Mouse (Mus musculus) left cerebral cortex, postnatal 4 days (tissue): ENCODE data around the gene Lrrc36. TPM values are rescaled to one million over a fixed set of nuclear protein-coding genes. Genes with fewer than 3 reads are reported as not detected.

Source experiments
- total RNA-seq, 2 experiments: library from RNA; stranded (reverse); gene quantifications; 2 replicates each; pipeline ENCODE4 v1.2.3; 2021

The Lrrc36 gene
- total RNA-seq, 2 experiments from 2014 or later = 0.40 to 0.64 TPM

Other genes with a start within 250 kb of the Lrrc36 start
- gene Cbfb, start 242.9 kb upstream of the Lrrc36 start, total RNA-seq = 10 to 100 TPM; 39.0 to 47.0 TPM
- 10 to 100 TPM; 30.9 to 33.0 TPM for gene D230025D16Rik, start 188.4 kb upstream of the Lrrc36 start, total RNA-seq
- 1 to 10 TPM; 4.2 to 4.7 TPM for gene B3gnt9, start 158.4 kb upstream of the Lrrc36 start, total RNA-seq
- gene Tradd, start 149.0 kb upstream of the Lrrc36 start, total RNA-seq = 10 to 100 TPM in 1 of 2 experiments, 1 to 10 TPM in 1; 9.2 to 11.1 TPM
- gene Fbxl8, start 148.9 kb upstream of the Lrrc36 start, total RNA-seq = under 1 TPM; 0.60 to 0.84 TPM
- under 1 TPM; 0.28 to 0.50 TPM for gene Hsf4, start 143.8 kb upstream of the Lrrc36 start, total RNA-seq
- 1 to 10 TPM; 1.1 to 1.5 TPM for gene Nol3, start 137.4 kb upstream of the Lrrc36 start, total RNA-seq
- 100 to 1,000 TPM; 183 TPM for gene 4931428F04Rik, start 123.7 kb upstream of the Lrrc36 start, total RNA-seq
- gene Exoc3l, start 117.5 kb upstream of the Lrrc36 start, total RNA-seq = 1 to 10 TPM; 6.0 to 7.2 TPM
- 10 to 100 TPM; 33.7 to 33.8 TPM for gene E2f4, start 115.9 kb upstream of the Lrrc36 start, total RNA-seq
- gene Elmo3, start 108.0 kb upstream of the Lrrc36 start, total RNA-seq = 1 to 10 TPM in 1 of 2 experiments, under 1 TPM in 1; 0.85 to 1.1 TPM
- gene Lrrc29, start 87.3 kb upstream of the Lrrc36 start, total RNA-seq = 1 to 10 TPM; 4.0 to 5.0 TPM
- gene Tmem208, start 87.2 kb upstream of the Lrrc36 start, total RNA-seq = 10 to 100 TPM; 53.7 to 58.3 TPM
- gene Fhod1, start 65.6 kb upstream of the Lrrc36 start, total RNA-seq = 1 to 10 TPM; 2.8 to 3.6 TPM
- gene Slc9a5, start 64.7 kb upstream of the Lrrc36 start, total RNA-seq = 10 to 100 TPM; 32.6 to 37.0 TPM
- gene Plekhg4, start 40.3 kb upstream of the Lrrc36 start, total RNA-seq = 1 to 10 TPM; 5.4 to 8.3 TPM
- not detected for gene Kctd19, start 69 bp upstream of the Lrrc36 start, total RNA-seq
- 10 to 100 TPM; 67.5 to 67.6 TPM for gene Tppp3, start 58.0 kb downstream of the Lrrc36 start, total RNA-seq
- 10 to 100 TPM; 16.6 to 21.3 TPM for gene Zdhhc1, start 83.3 kb downstream of the Lrrc36 start, total RNA-seq
- not detected for gene Hsd11b2, start 105.2 kb downstream of the Lrrc36 start, total RNA-seq
- gene Atp6v0d1, start 152.5 kb downstream of the Lrrc36 start, total RNA-seq = 100 to 1,000 TPM; 255 to 260 TPM
- 10 to 100 TPM; 70.0 to 70.6 TPM for gene Ripor1, start 191.7 kb downstream of the Lrrc36 start, total RNA-seq
- 10 to 100 TPM; 80.8 to 82.2 TPM for gene Ctcf, start 223.0 kb downstream of the Lrrc36 start, total RNA-seq
- not detected for gene Agrp, start 223.8 kb downstream of the Lrrc36 start, total RNA-seq